ENCODE assay signal across 8 mouse cellular contexts in the genomic region with DNA sequence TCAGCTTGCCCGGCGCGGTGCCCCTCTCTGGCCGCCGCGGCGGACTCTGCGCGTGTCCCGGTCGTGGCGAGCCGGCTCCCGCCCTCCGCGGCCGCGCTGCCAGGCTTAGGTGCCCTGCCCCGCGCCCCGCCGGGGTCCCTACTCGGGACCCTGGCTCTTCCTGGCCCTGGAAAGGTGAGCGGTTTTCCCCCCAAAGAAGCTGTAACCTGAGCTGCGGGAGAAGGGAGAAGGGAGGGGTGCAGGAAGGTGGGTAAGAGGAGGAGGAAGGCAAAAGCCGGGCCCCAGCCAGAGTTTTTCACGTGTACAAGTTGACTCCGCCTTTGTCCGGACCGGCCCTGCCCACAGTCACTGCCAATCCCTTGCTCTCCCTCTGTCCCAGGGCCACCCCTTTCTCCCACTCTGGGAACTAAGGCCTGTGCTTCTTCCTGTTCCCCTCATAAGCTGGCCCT. TPM values are rescaled to one million over a fixed set of nuclear protein-coding genes. Genes with fewer than 3 reads are reported as not detected.
DNase-seq lines count a peak whose midpoint lies in the region; ATAC-seq lines count a peak whose summit lies in the region.

Gene Cdk18, minus strand, starts transcription at position 269 of the 449 bp plus-strand sequence.

- peak within 1 kb of the TSS; percentile 76 for H3K4me3 ChIP-seq in embryonic facial prominence, embryonic 10.5 days
- H3K4me3 ChIP-seq in heart, embryonic 12.5 days, result peak within 1 kb of the TSS; percentile 76
- peak within 1 kb of the TSS; percentile 77 for H3K4me3 ChIP-seq in kidney, embryonic 16.5 days (ENCODE audit: low read length)
- peak within 1 kb of the TSS; percentile 59 for H3K4me3 ChIP-seq in liver, embryonic 13.5 days (replicated peaks)

- peak within 1 kb of the TSS; percentile 98 for H3K4me2 ChIP-seq in heart, embryonic 12.5 days
- peak within 1 kb of the TSS; percentile 98 for H3K4me2 ChIP-seq in kidney, embryonic 16.5 days (replicated peaks; ENCODE audit: low read depth, low read length)
- H3K4me2 ChIP-seq in liver, embryonic 13.5 days, result peak within 1 kb of the TSS; percentile 76

- no peaks in the 10 kb centered on the region for H3K9me3 ChIP-seq in embryonic facial prominence, embryonic 10.5 days
- no peaks in the 10 kb centered on the region for H3K9me3 ChIP-seq in heart, embryonic 12.5 days (replicated peaks)
- no peaks in the 10 kb centered on the region for H3K9me3 ChIP-seq in kidney, embryonic 16.5 days (ENCODE audit: low read length)
- no peaks in the 10 kb centered on the region for H3K9me3 ChIP-seq in liver, embryonic 13.5 days (replicated peaks)

- H3K27me3 ChIP-seq in embryonic facial prominence, embryonic 10.5 days (replicated peaks; ENCODE audit: low read depth, poor library complexity, severe bottlenecking), result peaks cover 61% of the 10 kb centered on the region
- H3K27me3 ChIP-seq in heart, embryonic 12.5 days (replicated peaks), result no peaks in the 10 kb centered on the region
- H3K27me3 ChIP-seq in kidney, embryonic 16.5 days (ENCODE audit: insufficient read depth, low read length), result no peaks in the 10 kb centered on the region; the same call in 1 of the 2 replicates
- peaks cover 33% of the 10 kb centered on the region for H3K27me3 ChIP-seq in liver, embryonic 13.5 days

- WGBS in embryonic facial prominence, embryonic 10.5 days, result under 1% methylated on average over 30 of the region's 30 CpGs
- under 1% methylated on average over 30 of the region's 30 CpGs for WGBS in heart, embryonic 12.5 days
- WGBS in kidney, embryonic 16.5 days, result under 1% methylated on average over 30 of the region's 30 CpGs
- WGBS in liver, embryonic 13.5 days (ENCODE audit: insufficient replicate concordance), result under 1% methylated on average over 30 of the region's 30 CpGs

- H3K9ac ChIP-seq in heart, embryonic 12.5 days, result peak within 1 kb of the TSS; percentile 81
- H3K9ac ChIP-seq in kidney, embryonic 16.5 days (replicated peaks; ENCODE audit: low read length), result peak within 1 kb of the TSS; percentile 82
- peak within 1 kb of the TSS; percentile 59 for H3K9ac ChIP-seq in liver, embryonic 13.5 days

- DNase-seq in 416B (ENCODE audit: low read depth) (peak; percentile 91), adipocyte (ENCODE audit: low spot score) (peak; percentile 86)
- peak; percentile 85 for DNase-seq in embryonic facial prominence, embryonic 10.5 days (ENCODE audit: low spot score)
- peak; percentile 21 for DNase-seq in liver, embryonic 13.5 days
- peak; percentile 70 for DNase-seq in neural tube, embryonic 10.5 days (ENCODE audit: extremely low spot score, low spot score)
- no peak for DNase-seq in thymus, postnatal 0 days (ENCODE audit: low spot score)

- H3K36me3 ChIP-seq in embryonic facial prominence, embryonic 10.5 days (replicated peaks), result no peaks in the 10 kb centered on the region
- no peaks in the 10 kb centered on the region for H3K36me3 ChIP-seq in heart, embryonic 12.5 days
- H3K36me3 ChIP-seq in kidney, embryonic 16.5 days (ENCODE audit: insufficient read depth, low read length), result no peaks in the 10 kb centered on the region
- H3K36me3 ChIP-seq in liver, embryonic 13.5 days, result no peaks in the 10 kb centered on the region

- ATAC-seq in heart, embryonic 12.5 days (ENCODE audit: insufficient number of reproducible peaks, low FRiP score), result peak; percentile 71
- ATAC-seq in kidney, embryonic 16.5 days (ENCODE audit: low FRiP score, low TSS enrichment), result peak; percentile 92
- peak; percentile 69 for ATAC-seq in liver, embryonic 13.5 days (ENCODE audit: low read depth)

- H3K4me1 ChIP-seq in embryonic facial prominence, embryonic 10.5 days, result peaks cover 74% of the 10 kb centered on the region
- peaks cover 38% of the 10 kb centered on the region for H3K4me1 ChIP-seq in heart, embryonic 12.5 days (replicated peaks)
- peaks cover 24% of the 10 kb centered on the region for H3K4me1 ChIP-seq in kidney, embryonic 16.5 days (ENCODE audit: insufficient read depth, low read length)
- H3K4me1 ChIP-seq in liver, embryonic 13.5 days (replicated peaks), result peaks cover 38% of the 10 kb centered on the region

- H3K27ac ChIP-seq in embryonic facial prominence, embryonic 10.5 days (replicated peaks), result peak within 1 kb of the TSS; percentile 85
- no peak within 1 kb of the TSS for H3K27ac ChIP-seq in heart, embryonic 12.5 days (ENCODE audit: poor library complexity, severe bottlenecking)
- H3K27ac ChIP-seq in kidney, embryonic 16.5 days (ENCODE audit: low read length), result peak within 1 kb of the TSS; percentile 57; the same call in 1 of the 2 replicates
- no peak within 1 kb of the TSS for H3K27ac ChIP-seq in liver, embryonic 13.5 days

RNA-seq across cellular contexts. Expression of gene Cdk18, which starts in this region (rescaled TPM):
- polyA plus RNA-seq in embryonic facial prominence, embryonic 10.5 days (2016; fragmentation: Nextera tagmentation; extraction: Ambion mirVana), result 2.3 and 3.2 TPM in 2 replicates
- 3.7 and 4.8 TPM in 2 replicates for polyA plus RNA-seq in heart, embryonic 12.5 days (2016; fragmentation: Nextera tagmentation; extraction: Ambion mirVana)
- 9.0 and 9.3 TPM in 2 replicates for polyA plus RNA-seq in kidney, embryonic 16.5 days (2015; fragmentation: Nextera tagmentation; extraction: Ambion mirVana)
- polyA plus RNA-seq in liver, embryonic 13.5 days (2015; fragmentation: Nextera tagmentation; extraction: Ambion mirVana), result 1.1 and 1.4 TPM in 2 replicates
- 1.7 and 1.9 TPM in 2 replicates for polyA plus RNA-seq in thymus, postnatal 0 days (2015; fragmentation: Nextera tagmentation; extraction: Ambion mirVana)

Comparison
In these comparisons a context has a peak if more than half of its experiments do, and no peak if none do; other contexts are left out.
1. H3K27ac ChIP-seq: peak in embryonic facial prominence, embryonic 10.5 days (single experiment) and kidney, embryonic 16.5 days (single experiment); none in heart, embryonic 12.5 days (single experiment) and liver, embryonic 13.5 days (single experiment).
2. Peak in every context shown above with its lines, with median percentiles within 50 percentile points of each other: H3K4me3 ChIP-seq, ATAC-seq, H3K4me2 ChIP-seq and H3K9ac ChIP-seq.